Comparison of ENCODE assay signal across 8 mouse cellular contexts in genomic region chr5:49285455-49286135, GRCm38 (mm10).
A peak's percentile ranks its signal among the peaks of the same experiment; 100 is the strongest.
DNase-seq lines count a peak whose midpoint lies in the region; ATAC-seq and TF ChIP-seq lines count a peak whose summit lies in the region.

No protein-coding gene starts in this region.

- no peaks in the 10 kb centered on the region for H3K9me3 ChIP-seq in liver, postnatal 0 days (ENCODE audit: low read length)
- no peaks in the 10 kb centered on the region for H3K9me3 ChIP-seq in liver, embryonic 11.5 days (ENCODE audit: control insufficient read depth, low read length)
- H3K9me3 ChIP-seq in hindbrain, embryonic 13.5 days: no peaks in the 10 kb centered on the region
- H3K9me3 ChIP-seq in midbrain, embryonic 14.5 days (ENCODE audit: control insufficient read depth, low read length): no peaks in the 10 kb centered on the region

- no peaks in the 10 kb centered on the region for H3K27me3 ChIP-seq in liver, postnatal 0 days (ENCODE audit: insufficient read depth, low read length)
- no peaks in the 10 kb centered on the region for H3K27me3 ChIP-seq in liver, embryonic 11.5 days (replicated peaks; ENCODE audit: control insufficient read depth, insufficient read depth, low read length)
- no peaks in the 10 kb centered on the region for H3K27me3 ChIP-seq in hindbrain, embryonic 13.5 days
- H3K27me3 ChIP-seq in midbrain, embryonic 14.5 days (ENCODE audit: control insufficient read depth, insufficient read depth, low read length): no peaks in the 10 kb centered on the region

- H3K36me3 ChIP-seq in liver, postnatal 0 days (replicated peaks; ENCODE audit: insufficient read depth, low read length): no peaks in the 10 kb centered on the region
- H3K36me3 ChIP-seq in liver, embryonic 11.5 days (ENCODE audit: control insufficient read depth, insufficient read depth, low read length): no peaks in the 10 kb centered on the region
- no peaks in the 10 kb centered on the region for H3K36me3 ChIP-seq in hindbrain, embryonic 13.5 days
- H3K36me3 ChIP-seq in midbrain, embryonic 14.5 days (ENCODE audit: control insufficient read depth, insufficient read depth, low read length): no peaks in the 10 kb centered on the region

- 28% methylated on average over 12 of the region's 12 CpGs for WGBS in liver, postnatal 0 days (ENCODE audit: insufficient replicate concordance)
- 29% methylated on average over 12 of the region's 12 CpGs for WGBS in liver, embryonic 11.5 days
- WGBS in hindbrain, embryonic 13.5 days: 30% methylated on average over 12 of the region's 12 CpGs
- 9% methylated on average over 12 of the region's 12 CpGs for WGBS in midbrain, embryonic 14.5 days

- no peak overlapping the region for H3K9ac ChIP-seq in liver, postnatal 0 days (replicated peaks)
- H3K9ac ChIP-seq in liver, embryonic 11.5 days (ENCODE audit: low read depth, low read length): no peak overlapping the region
- H3K9ac ChIP-seq in hindbrain, embryonic 13.5 days: peak overlapping the region; percentile 46
- peak overlapping the region; percentile 32 for H3K9ac ChIP-seq in midbrain, embryonic 14.5 days (replicated peaks; ENCODE audit: low read length)

- no peak overlapping the region for H3K27ac ChIP-seq in liver, postnatal 0 days (ENCODE audit: low read depth)
- no peak overlapping the region for H3K27ac ChIP-seq in liver, embryonic 11.5 days (ENCODE audit: low read depth, low read length)
- no peak overlapping the region for H3K27ac ChIP-seq in hindbrain, embryonic 13.5 days
- H3K27ac ChIP-seq in midbrain, embryonic 14.5 days (replicated peaks; ENCODE audit: low read depth, low read length): no peak overlapping the region

- DNase-seq in adrenal gland, adult (ENCODE audit: inconsistent age in 2 of 2, low spot score in 1 of 2): peak; percentile 5 to 37
- no peak for DNase-seq in adrenal gland, adult 8-10 months
- DNase-seq in liver, postnatal 0 days: peak; percentile 18
- no peak for DNase-seq in liver, embryonic 11.5 days (ENCODE audit: low spot score)
- peak; percentile 57 for DNase-seq in midbrain, embryonic 14.5 days
- no peak for DNase-seq in spleen, postnatal 4 days (ENCODE audit: low spot score in 2 of 2)

- ATAC-seq in liver, postnatal 0 days: no peak
- ATAC-seq in liver, embryonic 11.5 days (replicated peaks; ENCODE audit: low FRiP score): no peak
- ATAC-seq in hindbrain, embryonic 13.5 days (ENCODE audit: low FRiP score): peak; percentile 49; the same call in 1 of the 2 replicates
- peak; percentile 46; the same call in 1 of the 2 replicates for ATAC-seq in midbrain, embryonic 14.5 days (ENCODE audit: low FRiP score, low TSS enrichment)
- ATAC-seq in megakaryocyte-erythroid progenitor cell, adult 5-6 weeks (replicated peaks; ENCODE audit: low FRiP score, low TSS enrichment, poor library complexity, severe bottlenecking): no peak

- no peaks in the 10 kb centered on the region for H3K4me1 ChIP-seq in liver, postnatal 0 days (ENCODE audit: insufficient read depth)
- no peaks in the 10 kb centered on the region for H3K4me1 ChIP-seq in liver, embryonic 11.5 days (replicated peaks; ENCODE audit: control insufficient read depth, insufficient read depth, low read length)
- peaks cover 13% of the 10 kb centered on the region for H3K4me1 ChIP-seq in hindbrain, embryonic 13.5 days (replicated peaks)
- peaks cover 16% of the 10 kb centered on the region for H3K4me1 ChIP-seq in midbrain, embryonic 14.5 days (ENCODE audit: control insufficient read depth, insufficient read depth, low read length)

- H3K4me3 ChIP-seq in liver, postnatal 0 days (ENCODE audit: low read depth, low read length): no peak overlapping the region
- H3K4me3 ChIP-seq in liver, embryonic 11.5 days (ENCODE audit: low read depth, low read length): no peak overlapping the region
- peak overlapping the region; percentile 22 for H3K4me3 ChIP-seq in hindbrain, embryonic 13.5 days
- H3K4me3 ChIP-seq in midbrain, embryonic 14.5 days (replicated peaks; ENCODE audit: low read depth, low read length): peak overlapping the region; percentile 33

- peak overlapping the region; percentile 22; the same call in 1 of the 2 replicates for H3K4me2 ChIP-seq in liver, postnatal 0 days (ENCODE audit: low read depth, low read length)
- H3K4me2 ChIP-seq in liver, embryonic 11.5 days: no peak overlapping the region
- H3K4me2 ChIP-seq in hindbrain, embryonic 13.5 days: peak overlapping the region; percentile 51
- H3K4me2 ChIP-seq in midbrain, embryonic 14.5 days (ENCODE audit: low read length): peak overlapping the region; percentile 67

- no peak for TF ChIP-seq CTCF in liver, postnatal 0 days (IDR thresholded peaks at IDR 0.05; ENCODE audit: low read depth)

- TF ChIP-seq EP300 in liver, postnatal 0 days (IDR thresholded peaks at IDR 0.05; ENCODE audit: low read depth): no peak

Comparison
In these comparisons a context has a peak if more than half of its experiments do, and no peak if none do; other contexts are left out.
1. DNase-seq: peak in adrenal gland, adult (2 of 2), liver, postnatal 0 days (single experiment) and midbrain, embryonic 14.5 days (single experiment); none in adrenal gland, adult 8-10 months (single experiment), liver, embryonic 11.5 days (single experiment) and spleen, postnatal 4 days (0 of 2).
2. ATAC-seq: peak in hindbrain, embryonic 13.5 days (single experiment) and midbrain, embryonic 14.5 days (single experiment); none in liver, postnatal 0 days (single experiment), liver, embryonic 11.5 days (single experiment) and megakaryocyte-erythroid progenitor cell, adult 5-6 weeks (single experiment).
3. H3K4me3 ChIP-seq: peak in hindbrain, embryonic 13.5 days (single experiment) and midbrain, embryonic 14.5 days (single experiment); none in liver, postnatal 0 days (single experiment) and liver, embryonic 11.5 days (single experiment).
4. H3K9ac ChIP-seq: peak in hindbrain, embryonic 13.5 days (single experiment) and midbrain, embryonic 14.5 days (single experiment); none in liver, postnatal 0 days (single experiment) and liver, embryonic 11.5 days (single experiment).